In genomic region chr1:72226172-72226886, GRCm38 (mm10) we compare ENCODE assay signal across 8 mouse cellular contexts. TPM values are rescaled to one million over a fixed set of nuclear protein-coding genes. Genes with fewer than 3 reads are reported as not detected.
A peak's percentile ranks its signal among the peaks of the same experiment; 100 is the strongest.
DNase-seq lines count a peak whose midpoint lies in the region; ATAC-seq lines count a peak whose summit lies in the region.

No protein-coding gene starts in this region.

- ATAC-seq in forebrain, embryonic 13.5 days: peak; percentile 89
- peak; percentile 90 for ATAC-seq in kidney, embryonic 15.5 days (replicated peaks; ENCODE audit: low FRiP score)
- peak; percentile 77 for ATAC-seq in megakaryocyte-erythroid progenitor cell, adult 5-6 weeks (replicated peaks; ENCODE audit: low FRiP score, low TSS enrichment, poor library complexity, severe bottlenecking)

- H3K4me2 ChIP-seq in forebrain, embryonic 13.5 days: peak overlapping the region; percentile 65
- H3K4me2 ChIP-seq in kidney, embryonic 15.5 days: peak overlapping the region; percentile 77

- DNase-seq in gastrocnemius, adult 18-20 months (ENCODE audit: low spot score): peak; percentile 25
- DNase-seq in gastrocnemius, postnatal 36 days: no peak
- peak; percentile 73 for DNase-seq in 3134 (ENCODE audit: extremely low read depth, insufficient read length, low spot score)
- peak; percentile 16 for DNase-seq in T-cell, adult 2 months (ENCODE audit: low spot score)
- DNase-seq in yolk sac, embryonic 10.5 days (ENCODE audit: low spot score): peak; percentile 91

- peaks cover 3% of the 10 kb centered on the region; the same call in 1 of the 2 replicates for H3K4me1 ChIP-seq in forebrain, embryonic 13.5 days
- peaks cover 13% of the 10 kb centered on the region for H3K4me1 ChIP-seq in kidney, embryonic 15.5 days

- H3K36me3 ChIP-seq in forebrain, embryonic 13.5 days (ENCODE audit: poor library complexity, severe bottlenecking): no peaks in the 10 kb centered on the region
- no peaks in the 10 kb centered on the region for H3K36me3 ChIP-seq in kidney, embryonic 15.5 days

- H3K9me3 ChIP-seq in forebrain, embryonic 13.5 days (replicated peaks): no peaks in the 10 kb centered on the region
- H3K9me3 ChIP-seq in kidney, embryonic 15.5 days (replicated peaks): no peaks in the 10 kb centered on the region

- under 1% methylated on average over 11 of the region's 18 CpGs for WGBS in forebrain, embryonic 13.5 days
- 0% methylated on average over 11 of the region's 18 CpGs for WGBS in kidney, embryonic 15.5 days

- H3K27me3 ChIP-seq in forebrain, embryonic 13.5 days: peaks cover 28% of the 10 kb centered on the region
- peaks cover 18% of the 10 kb centered on the region for H3K27me3 ChIP-seq in kidney, embryonic 15.5 days

- no peak overlapping the region for H3K27ac ChIP-seq in forebrain, embryonic 13.5 days
- 0 out of 2 replicates have a peak overlapping the region, but pooled peaks have one; percentile 43 for H3K27ac ChIP-seq in kidney, embryonic 15.5 days

- H3K4me3 ChIP-seq in forebrain, embryonic 13.5 days: peak overlapping the region; percentile 44
- peak overlapping the region; percentile 54 for H3K4me3 ChIP-seq in kidney, embryonic 15.5 days (replicated peaks)

- H3K9ac ChIP-seq in forebrain, embryonic 13.5 days: no peak overlapping the region
- H3K9ac ChIP-seq in kidney, embryonic 15.5 days: peak overlapping the region; percentile 42; the same call in 1 of the 2 replicates

- intact Hi-C loops in gastrocnemius, postnatal 36 days (cut with DNase I): no loop called here

RNA-seq across cellular contexts. Expression of gene Mreg, which starts 14.2 kb away (rescaled TPM):
- total RNA-seq in gastrocnemius, adult 18-20 months (2021): 10 to 100 TPM; 49.9 to 54.3 TPM
- 10 to 100 TPM; 38.1 to 52.4 TPM for total RNA-seq in gastrocnemius, postnatal 36 days (2021)
- 1.3 and 1.5 TPM in 2 replicates for polyA plus RNA-seq in forebrain, embryonic 13.5 days (2015; fragmentation: Nextera tagmentation; extraction: Ambion mirVana)
- 5.4 and 5.7 TPM in 2 replicates for polyA plus RNA-seq in kidney, embryonic 15.5 days (2015; fragmentation: Nextera tagmentation; extraction: Ambion mirVana)
- total RNA-seq in megakaryocyte-erythroid progenitor cell, adult 5-6 weeks (2014; fragmentation: Nextera tagmentation): not detected in 2 replicates
- not detected in 2 replicates for total RNA-seq in megakaryocyte-erythroid progenitor cell, adult 5-6 weeks (2017)

RNA-seq across cellular contexts. Expression of gene Pecr, which starts 57.8 kb away (rescaled TPM):
- total RNA-seq in gastrocnemius, adult 18-20 months (2021): 10 to 100 TPM; 16.2 to 19.0 TPM
- 10 to 100 TPM; 16.6 to 18.9 TPM for total RNA-seq in gastrocnemius, postnatal 36 days (2021)
- polyA plus RNA-seq in forebrain, embryonic 13.5 days (2015; fragmentation: Nextera tagmentation; extraction: Ambion mirVana): 12.6 and 13.4 TPM in 2 replicates
- polyA plus RNA-seq in kidney, embryonic 15.5 days (2015; fragmentation: Nextera tagmentation; extraction: Ambion mirVana): 53.8 and 54.9 TPM in 2 replicates
- total RNA-seq in megakaryocyte-erythroid progenitor cell, adult 5-6 weeks (2014; fragmentation: Nextera tagmentation): 16.5 and 18.1 TPM in 2 replicates
- 13.3 and 23.8 TPM in 2 replicates for total RNA-seq in megakaryocyte-erythroid progenitor cell, adult 5-6 weeks (2017)

RNA-seq across cellular contexts. Expression of gene Tmem169, which starts 57.8 kb away (rescaled TPM):
- total RNA-seq in gastrocnemius, adult 18-20 months (2021): under 1 TPM in 1 of 2 experiments, not detected in 1; 0.11 TPM
- total RNA-seq in gastrocnemius, postnatal 36 days (2021): not detected
- 25.8 and 28.1 TPM in 2 replicates for polyA plus RNA-seq in forebrain, embryonic 13.5 days (2015; fragmentation: Nextera tagmentation; extraction: Ambion mirVana)
- polyA plus RNA-seq in kidney, embryonic 15.5 days (2015; fragmentation: Nextera tagmentation; extraction: Ambion mirVana): 4.8 and 5.0 TPM in 2 replicates
- not detected in 2 replicates for total RNA-seq in megakaryocyte-erythroid progenitor cell, adult 5-6 weeks (2014; fragmentation: Nextera tagmentation)
- 0.08 TPM in 1 of 2 replicates, not detected in the other for total RNA-seq in megakaryocyte-erythroid progenitor cell, adult 5-6 weeks (2017)

Comparison
In these comparisons a context has a peak if more than half of its experiments do, and no peak if none do; other contexts are left out.
1. DNase-seq: peak in gastrocnemius, adult 18-20 months (single experiment), 3134 (single experiment), T-cell, adult 2 months (single experiment) and yolk sac, embryonic 10.5 days (single experiment); none in gastrocnemius, postnatal 36 days (0 of 2).
2. RNA of gene Mreg, which starts 14.2 kb away (total RNA-seq): 49.9 to 54.3 TPM in gastrocnemius, adult 18-20 months and 38.1 to 52.4 TPM in gastrocnemius, postnatal 36 days; not detected in megakaryocyte-erythroid progenitor cell, adult 5-6 weeks; every median in the first group is over 10 times any median in the second.
3. Peak in every context shown above with its lines, with median percentiles within 50 percentile points of each other: ATAC-seq.